Mouse (Mus musculus): ENCODE measurements around the gene Aamp.

Aamp gene

DNA sequence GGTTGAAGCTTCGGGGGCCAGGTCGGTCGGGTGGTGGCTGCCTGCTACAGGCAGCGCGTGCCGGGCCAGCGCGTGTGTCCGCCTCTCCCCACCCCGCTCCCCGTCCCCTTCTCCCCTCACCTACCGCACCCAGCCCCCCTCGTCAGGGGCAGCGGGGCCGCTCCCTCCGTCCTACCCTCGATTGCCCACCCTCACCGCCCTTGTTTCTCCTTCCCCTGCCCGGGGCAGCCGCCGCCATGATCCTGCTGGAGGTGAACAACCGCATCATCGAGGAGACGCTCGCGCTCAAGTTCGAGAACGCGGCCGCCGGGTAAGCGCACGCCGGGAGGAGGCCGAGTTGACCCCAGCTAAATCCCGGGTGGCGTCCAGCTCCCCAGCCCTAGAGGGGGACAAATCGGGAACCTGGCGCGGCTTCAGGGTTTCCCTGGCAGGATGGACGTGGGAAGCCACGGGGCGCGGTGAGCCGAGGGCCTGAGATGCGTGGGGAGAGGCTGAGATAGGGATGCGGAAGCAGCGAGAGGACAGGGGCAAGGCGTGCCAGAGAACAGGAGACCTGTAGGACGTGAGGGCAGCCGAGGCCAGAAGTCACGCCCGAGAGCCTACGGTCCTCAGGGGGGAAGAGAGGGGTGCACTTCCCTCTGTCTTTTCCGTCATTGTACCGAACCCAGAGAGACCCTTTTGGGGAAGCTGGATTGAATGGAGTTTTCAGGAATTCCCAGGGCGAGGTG lies 47.8 kb downstream of the Aamp start:
- no peak for DNase-seq (ENCODE audit: low spot score)

DNA sequence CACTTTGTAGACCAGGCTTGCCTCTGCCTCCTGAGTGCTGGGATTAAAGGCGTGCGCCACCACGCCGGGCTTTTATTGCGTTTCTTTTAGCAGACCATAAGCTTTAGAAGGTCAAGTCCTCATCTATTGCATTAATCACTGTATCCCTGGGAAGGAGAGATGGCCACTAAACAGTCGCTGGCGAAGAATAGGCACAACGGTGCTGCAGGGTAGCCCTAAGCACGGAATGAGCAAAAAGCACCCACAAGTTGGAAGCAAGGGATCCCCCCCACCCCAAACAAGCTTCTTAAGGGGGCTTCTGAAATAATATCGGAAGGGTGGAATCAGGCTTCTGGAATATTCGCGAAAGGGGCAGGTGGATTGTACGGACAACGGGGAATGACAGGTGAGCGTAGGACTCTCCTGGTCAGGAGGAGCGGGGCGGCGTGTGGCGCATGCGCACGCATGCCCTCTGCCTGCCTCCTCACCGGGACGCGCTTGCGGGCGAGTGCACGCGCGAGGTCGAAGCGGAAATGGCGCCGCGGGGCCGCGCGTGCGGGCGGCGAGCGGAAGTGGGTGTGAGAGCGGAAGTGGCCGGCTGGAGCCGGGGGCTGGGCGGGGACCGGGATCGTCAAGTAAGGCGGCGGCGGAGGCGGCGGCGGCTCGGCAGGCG lies 48.5 kb downstream of the Aamp start, which contains the start of gene Arpc2:
Arpc2 (plus strand) TSS at position 147 of the 652 bp plus-strand sequence.
- DNase-seq (ENCODE audit: low spot score) = peak; percentile 81

DNA sequence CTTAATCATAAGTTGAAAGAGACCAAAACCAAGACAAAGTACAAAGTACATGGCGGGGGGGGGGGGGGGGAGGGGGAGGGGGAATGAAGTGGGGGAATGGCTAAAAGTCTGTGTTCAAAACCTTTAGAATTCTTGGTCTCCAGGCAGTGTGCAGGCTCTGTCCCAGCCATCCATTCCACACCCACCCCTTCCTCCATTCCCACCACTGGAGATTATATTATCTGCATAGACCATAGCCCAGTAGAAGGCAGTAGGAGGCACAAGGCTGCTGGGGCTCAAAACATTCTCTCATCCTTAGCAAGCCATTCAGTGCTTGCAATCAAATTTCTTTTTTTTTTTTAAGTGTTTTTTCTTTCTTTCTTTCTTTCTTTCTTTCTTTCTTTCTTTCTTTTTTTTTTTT lies 53.5 kb downstream of the Aamp start:
- DNase-seq (ENCODE audit: low spot score) = no peak

DNA sequence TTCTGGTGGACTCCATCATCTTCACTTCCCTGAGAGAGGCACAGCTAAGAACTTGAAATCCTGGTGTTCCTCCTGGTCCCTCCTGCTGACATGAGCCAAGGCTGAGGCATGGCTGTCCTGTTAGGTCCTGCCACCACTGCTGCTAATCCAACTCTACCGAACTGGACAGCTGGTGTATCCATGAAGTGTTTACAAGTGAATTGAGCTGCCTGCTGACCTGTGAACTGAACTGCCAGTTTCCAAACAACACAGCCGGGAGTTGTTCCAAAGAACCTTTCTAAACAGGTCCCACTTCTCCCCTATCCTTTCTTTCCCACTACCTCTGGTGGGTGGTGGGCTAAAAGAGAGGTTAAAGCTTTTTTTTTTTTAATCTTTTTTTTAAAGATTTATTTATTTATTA lies 54.6 kb downstream of the Aamp start:
- DNase-seq (ENCODE audit: low spot score) = no peak

Measured in layer of hippocampus, adult 9-10 months (tissue).